Mouse (Mus musculus) neutrophil, adult 65 days (primary cell): ENCODE results near the gene Phf19. TPM values are rescaled to one million over a fixed set of nuclear protein-coding genes. Genes with fewer than 3 reads are reported as not detected.

ENCODE experiments used
- total RNA-seq: library from RNA; stranded (reverse); gene quantifications from 2 replicates; pipeline ENCODE4 v1.2.4, GENCODE M21; 2023

The Phf19 gene
- 9.7 and 11.0 TPM in 2 replicates for total RNA-seq

GRCm38 (mm10) chr2:34913218-34914068 is at the start of gene Phf19:
TSS of gene Phf19 (minus strand) at chr2:34914026.

GRCm38 (mm10) chr2:34961481-34962036 is 47.7 kb upstream of the Phf19 start, which contains the start of gene Traf1:
TSS of gene Traf1 (minus strand) at chr2:34961772.

GRCm38 (mm10) chr2:34874816-34875345 is 38.9 kb downstream of the Phf19 start, which contains the start of gene Psmd5:
TSS of gene Psmd5 (minus strand) at chr2:34874968.

DNA sequence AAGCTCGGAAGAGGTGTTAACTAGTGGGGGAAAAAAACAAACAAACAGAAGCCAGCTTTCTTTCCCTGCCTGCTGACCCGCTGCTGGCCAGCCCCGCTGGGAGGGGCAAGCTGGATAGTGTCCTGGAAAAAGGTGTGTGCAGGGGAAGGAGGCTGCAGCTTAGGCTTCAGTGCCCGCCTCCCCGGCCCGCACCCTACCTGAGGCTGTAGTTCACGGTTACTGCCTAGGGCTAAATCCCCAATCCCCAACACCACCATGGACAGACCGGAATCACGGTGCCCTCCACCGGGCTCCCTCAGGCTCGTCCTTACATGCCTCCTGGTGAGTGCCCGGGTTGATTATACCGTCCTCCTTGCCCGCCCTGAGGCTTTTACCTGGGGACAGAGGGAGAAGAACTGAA is 39.6 kb downstream of the Phf19 start, which contains the start of gene Cutal:
TSS of gene Cutal (plus strand) at position 126 of the 400 bp plus-strand sequence.

Other genes with a start within 250 kb of the Phf19 start
- gene Gapvd1, start 158.8 kb downstream of the Phf19 start, total RNA-seq = 77.9 and 115 TPM in 2 replicates
- gene Hspa5, start 142.1 kb downstream of the Phf19 start, total RNA-seq = 633 and 771 TPM in 2 replicates
- gene Rabepk, start 114.1 kb downstream of the Phf19 start, total RNA-seq = 5.0 and 6.9 TPM in 2 replicates
- gene Fbxw2, start 87.7 kb downstream of the Phf19 start, total RNA-seq = 126 and 150 TPM in 2 replicates
- not detected in 2 replicates for gene Gm34653, start 81.0 kb downstream of the Phf19 start, total RNA-seq
- gene Cutal, start 39.6 kb downstream of the Phf19 start, total RNA-seq = not detected in 2 replicates
- gene Psmd5, start 39.1 kb downstream of the Phf19 start, total RNA-seq = 11.6 and 21.5 TPM in 2 replicates
- gene Traf1, start 47.7 kb upstream of the Phf19 start, total RNA-seq = 15.9 and 21.1 TPM in 2 replicates
- 1.4 and 1.5 TPM in 2 replicates for gene Hc, start 147.4 kb upstream of the Phf19 start, total RNA-seq
- 0.66 TPM in 1 of 2 replicates, not detected in the other for gene AI182371, start 187.5 kb upstream of the Phf19 start, total RNA-seq
- 78.1 and 105 TPM in 2 replicates for gene Cntrl, start 195.5 kb upstream of the Phf19 start, total RNA-seq